Mouse (Mus musculus): ENCODE data around the gene Hnrnpul1. TPM values are rescaled to one million over a fixed set of nuclear protein-coding genes. Genes with fewer than 3 reads are reported as not detected.
A peak's percentile ranks its signal among the peaks of the same experiment; 100 is the strongest.

The Hnrnpul1 gene
- polyA plus RNA-seq, 1 experiment from 2014 or later: 58.5 TPM

DNA sequence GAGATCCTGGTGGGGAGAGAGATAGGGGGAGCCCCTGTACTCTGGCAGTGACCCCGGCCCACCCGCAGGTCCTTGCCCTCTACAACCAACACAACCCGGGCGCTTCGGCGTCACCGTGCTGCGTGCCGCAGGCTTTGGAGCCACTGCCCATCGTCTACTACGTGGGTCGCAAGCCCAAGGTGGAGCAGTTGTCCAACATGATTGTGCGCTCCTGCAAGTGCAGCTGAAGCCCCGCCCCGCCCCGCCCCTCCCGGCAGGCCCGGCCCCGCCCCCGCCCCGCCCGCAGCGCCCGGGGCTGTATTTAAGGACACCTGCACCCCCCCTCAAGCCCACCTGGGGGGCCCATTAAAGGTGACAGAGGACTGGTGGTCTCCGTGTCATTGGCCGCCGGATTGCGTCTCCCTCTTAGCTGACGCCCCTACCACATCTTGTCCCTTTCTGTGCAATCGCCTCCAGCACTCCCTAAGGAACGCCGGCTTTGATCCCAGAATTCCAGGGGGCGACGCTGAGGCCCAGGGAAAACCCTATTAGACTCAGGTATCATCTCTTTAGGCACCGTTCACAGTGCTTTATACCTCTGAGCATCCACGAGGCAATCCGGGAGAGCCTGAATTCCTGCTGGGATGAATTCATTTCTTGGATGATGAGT, 49.7 kb downstream of the Hnrnpul1 start:
- Histone ChIP-seq H3K27ac (no peak overlapping the region), H3K4me3 (peak overlapping the region; percentile 18)
- no peak for ATAC-seq (ENCODE audit: borderline replicate concordance, extremely low read depth, low FRiP score, low TSS enrichment)

DNA sequence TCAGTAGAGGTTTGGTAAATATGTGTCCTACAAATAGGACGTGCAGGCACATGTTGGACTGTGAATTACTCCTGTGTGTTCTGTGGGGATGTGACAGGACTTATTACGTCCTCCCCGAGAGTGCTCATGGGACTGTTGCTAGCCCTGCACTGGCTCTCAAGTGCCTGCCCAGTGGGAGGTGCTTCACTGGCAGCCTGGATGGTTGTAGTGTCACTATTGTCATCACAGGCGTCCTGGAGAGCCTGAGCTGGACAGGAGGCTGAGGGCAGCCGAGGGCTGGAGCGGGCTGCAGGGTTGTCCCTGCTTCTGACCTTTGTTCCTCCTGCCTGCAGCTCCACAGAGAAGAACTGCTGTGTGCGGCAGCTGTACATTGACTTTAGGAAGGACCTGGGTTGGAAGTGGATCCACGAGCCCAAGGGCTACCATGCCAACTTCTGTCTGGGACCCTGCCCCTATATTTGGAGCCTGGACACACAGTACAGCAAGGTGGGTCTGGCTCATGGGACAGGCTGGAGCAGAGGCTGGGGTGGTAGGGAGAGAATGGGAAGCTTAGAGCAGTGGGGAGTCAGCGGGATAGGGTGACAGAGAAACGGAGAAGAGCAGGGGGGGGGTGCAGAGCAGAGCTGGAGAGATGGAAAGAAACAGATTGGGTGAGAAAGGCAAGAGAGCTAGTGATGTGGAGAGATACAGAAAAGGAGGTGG, 50.6 kb downstream of the Hnrnpul1 start:
- Histone ChIP-seq H3K4me1 (peaks cover 45% of the 10 kb centered on the region), H3K27me3 (peaks cover 11% of the 10 kb centered on the region), H3K9ac (no peak overlapping the region), H3K27ac (no peak overlapping the region), H3K4me2 (no peak overlapping the region), H3K36me3 (peaks cover 9% of the 10 kb centered on the region; the same call in 1 of the 2 replicates), H3K9me3 (no peaks in the 10 kb centered on the region; the same call in 1 of the 2 replicates), H3K4me3 (no peak overlapping the region)
- 30% methylated on average over 10 of the region's 10 CpGs for WGBS
- no peak for ATAC-seq (ENCODE audit: borderline replicate concordance, extremely low read depth, low FRiP score, low TSS enrichment)

More for the DNA sequence above, 49.7 kb downstream of the Hnrnpul1 start:
- H3K27me3 ChIP-seq: peaks cover 11% of the 10 kb centered on the region
- peaks cover 49% of the 10 kb centered on the region for H3K4me1 ChIP-seq
- H3K9me3 ChIP-seq: no peaks in the 10 kb centered on the region; the same call in 1 of the 2 replicates
- H3K4me2 ChIP-seq: peak overlapping the region; percentile 48
- peaks cover 9% of the 10 kb centered on the region; the same call in 1 of the 2 replicates for H3K36me3 ChIP-seq
- H3K9ac ChIP-seq: no peak overlapping the region
- WGBS: 11% methylated on average over 30 of the region's 37 CpGs

DNA sequence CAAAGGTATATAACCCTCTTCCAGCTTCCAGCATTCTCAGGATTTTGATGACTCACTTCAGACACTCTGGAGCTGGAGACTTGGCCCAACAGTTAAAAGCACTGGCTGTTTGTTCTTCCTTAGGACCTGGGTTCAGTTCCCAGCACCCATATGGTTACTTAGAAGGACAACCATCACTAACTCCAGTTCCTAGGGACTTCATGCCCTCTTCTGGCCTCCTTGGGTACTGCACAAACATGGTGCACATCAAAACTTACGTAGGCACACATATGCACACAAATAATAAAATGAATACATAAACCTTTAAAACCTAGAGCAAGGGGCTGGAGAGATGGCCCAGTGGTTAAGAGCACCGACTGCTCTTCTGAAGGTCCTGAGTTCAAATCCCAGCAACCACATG, 52.2 kb downstream of the Hnrnpul1 start:
- H3K4me1 ChIP-seq: peaks cover 38% of the 10 kb centered on the region
- no peak overlapping the region for H3K4me3 ChIP-seq
- H3K27ac ChIP-seq: no peak overlapping the region
- H3K9me3 ChIP-seq: no peaks in the 10 kb centered on the region; the same call in 1 of the 2 replicates
- 94% methylated on average over 2 of the region's 2 CpGs for WGBS
- ATAC-seq (ENCODE audit: borderline replicate concordance, extremely low read depth, low FRiP score, low TSS enrichment): no peak
- H3K4me2 ChIP-seq: no peak overlapping the region
- H3K27me3 ChIP-seq: peaks cover 11% of the 10 kb centered on the region
- H3K9ac ChIP-seq: no peak overlapping the region
- peaks cover 9% of the 10 kb centered on the region; the same call in 1 of the 2 replicates for H3K36me3 ChIP-seq

DNA sequence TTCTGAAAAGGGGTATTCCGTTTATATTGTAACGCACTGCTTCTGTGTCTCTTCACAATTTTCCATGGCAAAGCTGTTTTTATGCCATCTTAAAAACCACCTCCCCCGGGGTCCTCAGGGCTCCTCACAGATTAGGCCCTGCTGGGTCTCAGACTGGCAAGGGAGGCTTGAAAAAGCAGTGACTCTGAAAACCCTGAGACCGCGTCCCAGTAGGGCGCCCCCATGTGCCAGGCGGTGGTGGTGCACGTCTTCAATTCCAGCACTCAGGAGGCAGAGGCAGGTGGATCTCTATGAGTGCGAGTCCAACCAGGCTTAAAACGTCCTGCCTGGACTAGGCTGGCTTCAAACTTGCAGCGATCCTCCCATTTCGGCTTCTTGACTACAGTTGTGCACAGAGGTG, 53.8 kb downstream of the Hnrnpul1 start:
- no peak overlapping the region for H3K27ac ChIP-seq

DNA sequence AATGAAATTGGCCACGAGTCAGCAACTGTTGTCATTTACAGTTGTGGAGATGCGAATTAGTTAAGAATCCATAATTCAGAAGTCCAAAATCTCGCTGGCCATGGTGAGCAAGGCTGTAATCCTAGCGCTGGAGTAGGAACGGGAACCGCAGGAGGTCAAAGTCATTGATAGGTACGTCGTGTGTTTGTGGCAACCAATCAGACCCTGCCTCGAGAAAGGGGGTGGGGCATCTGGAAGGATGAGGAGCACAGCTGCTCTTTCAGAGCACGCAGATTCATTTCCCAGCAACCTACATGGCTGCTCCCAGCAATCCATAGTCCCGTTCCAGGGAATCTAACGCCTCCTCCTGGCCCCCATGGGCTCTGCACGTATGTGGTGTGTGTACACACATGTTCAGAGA, 54.7 kb downstream of the Hnrnpul1 start:
- H3K4me2 ChIP-seq: no peak overlapping the region
- peaks cover 9% of the 10 kb centered on the region; the same call in 1 of the 2 replicates for H3K36me3 ChIP-seq
- H3K9ac ChIP-seq: no peak overlapping the region
- WGBS: 48% methylated on average over 13 of the region's 13 CpGs
- peaks cover 11% of the 10 kb centered on the region for H3K27me3 ChIP-seq
- no peaks in the 10 kb centered on the region; the same call in 1 of the 2 replicates for H3K9me3 ChIP-seq
- no peak overlapping the region for H3K27ac ChIP-seq
- no peak for ATAC-seq (ENCODE audit: borderline replicate concordance, extremely low read depth, low FRiP score, low TSS enrichment)
- no peak overlapping the region for H3K4me3 ChIP-seq
- H3K4me1 ChIP-seq: peaks cover 13% of the 10 kb centered on the region

More for the DNA sequence above, 53.8 kb downstream of the Hnrnpul1 start:
- no peak for ATAC-seq (ENCODE audit: borderline replicate concordance, extremely low read depth, low FRiP score, low TSS enrichment)
- H3K4me2 ChIP-seq: no peak overlapping the region
- whole genome bisulfite sequencing: 74% methylated on average over 12 of the region's 12 CpGs
- peaks cover 11% of the 10 kb centered on the region for H3K27me3 ChIP-seq
- H3K9ac ChIP-seq: no peak overlapping the region
- H3K36me3 ChIP-seq: peaks cover 9% of the 10 kb centered on the region; the same call in 1 of the 2 replicates
- H3K9me3 ChIP-seq: no peaks in the 10 kb centered on the region; the same call in 1 of the 2 replicates
- H3K4me1 ChIP-seq: peaks cover 22% of the 10 kb centered on the region
- no peak overlapping the region for H3K4me3 ChIP-seq

DNA sequence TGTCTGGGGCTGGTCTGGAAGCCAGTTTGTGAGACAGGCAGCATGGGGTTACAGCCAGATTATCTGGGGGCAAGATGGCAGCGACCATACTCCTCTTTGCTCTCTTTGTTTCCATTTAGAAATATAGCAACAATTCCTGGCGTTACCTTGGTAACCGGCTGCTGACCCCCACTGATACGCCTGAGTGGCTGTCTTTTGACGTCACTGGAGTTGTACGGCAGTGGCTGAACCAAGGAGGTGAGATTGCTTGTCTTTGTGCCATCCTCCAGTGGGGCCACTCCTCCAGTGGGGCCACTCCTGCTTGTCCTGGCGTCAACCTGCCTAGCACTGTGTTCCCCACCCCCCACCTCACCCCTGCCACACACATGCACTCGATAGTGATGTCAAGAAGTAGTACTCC, 60.5 kb downstream of the Hnrnpul1 start:
- Histone ChIP-seq H3K4me3 (no peak overlapping the region), H3K4me1 (peaks cover 11% of the 10 kb centered on the region), H3K27me3 (0 out of 2 replicates have a peak, but pooled peaks cover 12% of the 10 kb centered on the region), H3K9me3 (no peaks in the 10 kb centered on the region), H3K9ac (no peak overlapping the region), H3K27ac (no peak overlapping the region), H3K36me3 (no peaks in the 10 kb centered on the region), H3K4me2 (no peak overlapping the region)
- ATAC-seq (ENCODE audit: borderline replicate concordance, extremely low read depth, low FRiP score, low TSS enrichment): no peak
- WGBS: 59% methylated on average over 8 of the region's 8 CpGs

DNA sequence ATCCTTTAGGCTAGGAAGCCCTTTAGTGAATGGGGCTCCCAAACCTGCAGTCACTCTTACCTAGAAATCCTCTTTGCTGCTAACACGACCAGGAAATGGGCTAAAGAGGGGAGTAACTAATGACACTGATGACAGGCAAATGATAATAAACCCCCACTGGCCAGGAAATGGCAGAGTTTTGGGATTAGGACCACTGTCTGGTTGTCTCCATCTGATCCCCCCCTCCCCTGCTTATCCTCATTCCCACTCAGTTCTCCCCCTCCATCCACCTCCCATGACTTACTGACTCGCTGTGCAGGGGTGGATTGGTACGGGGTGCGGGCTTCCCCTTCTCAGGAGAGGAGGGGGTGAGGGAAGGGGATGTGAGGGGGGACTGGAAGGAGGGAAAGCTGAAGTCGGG, 64.5 kb downstream of the Hnrnpul1 start:
- Histone ChIP-seq H3K4me3 (peak overlapping the region; percentile 72), H3K4me1 (peaks cover 35% of the 10 kb centered on the region), H3K27ac (peak overlapping the region; percentile 68; the same call in 1 of the 2 replicates), H3K4me2 (peak overlapping the region; percentile 95), H3K27me3 (peaks cover 26% of the 10 kb centered on the region), H3K9me3 (no peaks in the 10 kb centered on the region), H3K9ac (no peak overlapping the region; the same call in 1 of the 2 replicates), H3K36me3 (no peaks in the 10 kb centered on the region)
- 25% methylated on average over 5 of the region's 5 CpGs for WGBS
- ATAC-seq (ENCODE audit: borderline replicate concordance, extremely low read depth, low FRiP score, low TSS enrichment): no peak

DNA sequence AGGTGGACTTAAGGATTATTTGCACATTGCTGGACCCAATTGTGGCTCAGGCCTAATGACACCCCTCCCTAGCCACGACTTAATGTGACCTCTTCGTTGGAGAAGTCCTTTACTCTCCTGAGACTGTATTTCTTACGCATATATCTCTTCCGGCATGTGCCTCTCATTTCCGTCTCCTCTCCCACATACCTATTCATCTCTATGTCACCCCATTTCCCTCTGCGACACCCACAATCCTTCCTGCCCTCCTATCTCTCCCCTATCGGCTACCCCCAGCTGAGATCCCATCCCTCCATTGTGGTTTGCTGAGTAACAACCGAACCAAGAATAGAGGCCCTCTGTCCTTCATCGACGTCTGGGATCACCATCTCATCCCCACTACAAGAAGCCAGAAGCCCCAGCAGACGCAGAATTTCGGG, 64.9 kb downstream of the Hnrnpul1 start:
- H3K4me3 ChIP-seq: peak overlapping the region; percentile 72
- no peaks in the 10 kb centered on the region for H3K9me3 ChIP-seq
- peak overlapping the region; percentile 95 for H3K4me2 ChIP-seq
- peaks cover 35% of the 10 kb centered on the region for H3K4me1 ChIP-seq
- H3K36me3 ChIP-seq: no peaks in the 10 kb centered on the region
- H3K9ac ChIP-seq: peak overlapping the region; percentile 69; the same call in 1 of the 2 replicates
- peak overlapping the region; percentile 68 for H3K27ac ChIP-seq
- WGBS: 5% methylated on average over 12 of the region's 12 CpGs
- peaks cover 26% of the 10 kb centered on the region for H3K27me3 ChIP-seq
- no peak for ATAC-seq (ENCODE audit: borderline replicate concordance, extremely low read depth, low FRiP score, low TSS enrichment)

DNA sequence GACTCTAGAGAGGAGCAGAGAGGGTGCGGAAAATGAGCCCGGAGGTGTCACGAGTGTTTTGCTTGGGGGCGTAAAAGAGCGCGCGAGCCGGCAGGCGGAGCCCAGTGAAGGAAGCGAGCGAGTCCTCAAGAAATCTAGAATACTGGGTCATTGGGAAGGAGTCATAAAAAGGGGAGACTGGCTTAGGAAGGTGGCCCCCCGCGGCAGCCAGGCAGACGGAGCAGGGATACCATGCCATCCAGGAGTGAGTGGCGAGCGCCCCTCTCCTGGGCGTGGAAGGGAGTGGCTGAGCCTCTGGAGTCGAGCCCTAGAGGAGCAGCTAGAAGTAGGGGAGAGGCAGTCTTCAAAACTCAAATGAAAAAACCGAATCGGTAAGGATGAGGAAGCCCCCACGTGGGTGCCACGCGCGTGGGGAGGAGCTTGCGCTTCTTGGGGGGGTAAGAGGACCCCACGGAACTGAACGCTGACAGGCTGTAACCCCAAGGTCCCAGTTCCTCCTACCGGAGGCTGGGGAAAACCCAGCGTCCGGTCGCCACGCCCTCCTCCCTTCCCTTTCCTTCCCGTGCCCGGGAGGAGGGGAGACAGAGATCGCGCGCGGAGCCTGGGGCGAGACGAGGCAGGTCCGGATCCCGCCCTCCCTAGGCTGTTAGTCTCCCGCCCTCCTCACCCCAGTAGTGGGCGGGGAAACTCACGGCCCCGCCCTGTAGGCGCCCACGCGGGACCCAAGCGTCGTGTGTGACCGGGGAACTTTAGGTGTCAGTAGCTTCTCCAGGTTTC, 65.6 kb downstream of the Hnrnpul1 start:
- H3K9me3 ChIP-seq: no peaks in the 10 kb centered on the region
- H3K4me1 ChIP-seq: peaks cover 35% of the 10 kb centered on the region
- peak; percentile 50; the same call in 1 of the 2 replicates for ATAC-seq (ENCODE audit: borderline replicate concordance, extremely low read depth, low FRiP score, low TSS enrichment)
- H3K27me3 ChIP-seq: peaks cover 26% of the 10 kb centered on the region
- peak overlapping the region; percentile 95 for H3K4me2 ChIP-seq
- H3K4me3 ChIP-seq: peak overlapping the region; percentile 72
- 0% methylated on average over 50 of the region's 52 CpGs for WGBS
- no peaks in the 10 kb centered on the region for H3K36me3 ChIP-seq
- H3K9ac ChIP-seq: peak overlapping the region; percentile 69
- peak overlapping the region; percentile 92 for H3K27ac ChIP-seq

DNA sequence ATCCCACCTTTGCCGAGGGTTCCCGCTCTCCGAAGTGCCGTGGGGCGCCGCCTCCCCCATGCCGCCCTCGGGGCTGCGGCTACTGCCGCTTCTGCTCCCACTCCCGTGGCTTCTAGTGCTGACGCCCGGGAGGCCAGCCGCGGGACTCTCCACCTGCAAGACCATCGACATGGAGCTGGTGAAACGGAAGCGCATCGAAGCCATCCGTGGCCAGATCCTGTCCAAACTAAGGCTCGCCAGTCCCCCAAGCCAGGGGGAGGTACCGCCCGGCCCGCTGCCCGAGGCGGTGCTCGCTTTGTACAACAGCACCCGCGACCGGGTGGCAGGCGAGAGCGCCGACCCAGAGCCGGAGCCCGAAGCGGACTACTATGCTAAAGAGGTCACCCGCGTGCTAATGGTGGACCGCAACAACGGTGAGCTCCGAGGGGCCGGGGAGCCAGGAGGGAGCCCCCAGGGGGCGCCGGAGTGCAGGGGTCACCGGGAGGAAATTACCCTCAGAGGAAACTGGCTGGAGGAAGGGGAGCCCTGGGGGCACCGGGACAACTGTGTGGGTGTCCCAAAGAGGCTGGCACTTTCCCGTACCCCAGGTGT, 66.7 kb downstream of the Hnrnpul1 start:
- Histone ChIP-seq H3K9ac (peak overlapping the region; percentile 69), H3K36me3 (no peaks in the 10 kb centered on the region), H3K27me3 (peaks cover 26% of the 10 kb centered on the region), H3K4me1 (peaks cover 35% of the 10 kb centered on the region), H3K27ac (peak overlapping the region; percentile 92), H3K4me2 (peak overlapping the region; percentile 95), H3K4me3 (peak overlapping the region; percentile 72), H3K9me3 (no peaks in the 10 kb centered on the region)
- ATAC-seq (ENCODE audit: borderline replicate concordance, extremely low read depth, low FRiP score, low TSS enrichment): no peak
- WGBS: 1% methylated on average over 47 of the region's 47 CpGs

All from lung, embryonic 15.5 days (tissue).